Mouse (Mus musculus): ENCODE results near the gene Fbxw13.
"Not testable (repeated sequence)": the region's sequence is repeated elsewhere in the genome, so short reads cannot be mapped to it uniquely, and the experiment has no call there.

Gene Fbxw13

DNA sequence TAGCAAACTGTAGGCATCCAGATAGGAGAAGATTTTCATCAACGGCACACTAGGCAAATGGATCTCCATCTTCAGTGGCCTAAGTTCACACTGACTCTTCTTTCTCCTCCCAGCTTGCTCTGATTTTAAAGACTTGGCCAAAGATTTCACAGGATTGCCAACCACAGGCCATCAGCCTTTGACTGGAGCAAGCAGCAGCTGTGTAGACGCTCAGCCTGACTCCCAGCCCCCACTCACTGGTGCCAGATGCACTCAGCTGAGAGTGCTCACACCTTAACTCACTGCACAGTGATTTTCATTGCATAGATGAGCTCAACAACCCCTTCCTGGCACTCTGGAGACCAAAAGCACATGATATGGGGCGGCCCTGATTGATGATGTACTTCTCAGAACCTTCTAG, at the start of gene Fbxw13:
Gene Fbxw13, minus strand, starts transcription at position 101 of the 400 bp plus-strand sequence.
- DNase-seq = not testable (repeated sequence)

- DNase-seq = no peak
These were observed 38.9 kb upstream of the Fbxw13 start, which contains the start of gene Fbxw20 for GRCm38 (mm10) chr9:109234654-109235053. Gene Fbxw20 (minus strand): TSS chr9:109234754.

DNA sequence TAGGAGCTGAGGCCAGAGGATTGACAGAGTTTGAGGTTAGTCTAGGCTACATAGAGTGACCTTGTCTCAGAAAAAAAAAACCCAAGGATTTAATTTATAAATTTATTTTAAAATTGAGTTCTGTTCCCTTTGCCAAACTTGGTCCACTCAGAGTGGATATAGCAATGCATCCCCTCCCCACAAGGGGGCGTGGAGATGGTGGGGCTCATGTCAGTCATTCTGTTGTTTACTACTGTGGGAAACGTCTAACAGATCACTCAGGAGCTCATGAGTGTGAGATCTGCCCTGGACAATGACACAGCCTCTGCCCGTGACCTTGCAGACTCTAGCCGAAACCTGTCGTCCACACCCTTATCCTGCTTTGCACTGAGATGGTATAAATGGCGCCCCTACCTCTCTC, 22.7 kb upstream of the Fbxw13 start:
- no peak for DNase-seq

- not testable (repeated sequence) for DNase-seq
These were observed 5.6 kb upstream of the Fbxw13 start for GRCm38 (mm10) chr9:109201347-109201746.

GRCm38 (mm10) chr9:109200349-109200748, 4.6 kb upstream of the Fbxw13 start:
- no peak for DNase-seq

DNA sequence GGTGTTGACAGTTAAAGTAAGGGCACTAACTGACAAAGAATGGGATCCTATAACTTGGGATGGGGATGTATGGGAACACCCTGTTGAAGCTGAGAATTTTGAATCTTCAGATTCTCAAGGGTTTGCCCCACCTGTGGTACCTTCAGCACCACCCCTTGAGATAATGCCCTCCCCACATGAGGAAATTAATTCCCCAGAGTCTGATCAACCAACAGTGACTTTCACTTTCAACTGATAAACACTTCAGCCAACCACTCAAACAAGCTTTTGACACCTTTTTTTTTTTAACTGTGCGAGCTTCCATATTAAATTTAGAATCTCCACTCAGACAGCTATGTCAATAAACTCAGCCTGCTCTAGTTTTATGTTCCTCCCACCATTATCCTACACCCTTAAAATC, 3.6 kb upstream of the Fbxw13 start:
- DNase-seq = no peak

DNA sequence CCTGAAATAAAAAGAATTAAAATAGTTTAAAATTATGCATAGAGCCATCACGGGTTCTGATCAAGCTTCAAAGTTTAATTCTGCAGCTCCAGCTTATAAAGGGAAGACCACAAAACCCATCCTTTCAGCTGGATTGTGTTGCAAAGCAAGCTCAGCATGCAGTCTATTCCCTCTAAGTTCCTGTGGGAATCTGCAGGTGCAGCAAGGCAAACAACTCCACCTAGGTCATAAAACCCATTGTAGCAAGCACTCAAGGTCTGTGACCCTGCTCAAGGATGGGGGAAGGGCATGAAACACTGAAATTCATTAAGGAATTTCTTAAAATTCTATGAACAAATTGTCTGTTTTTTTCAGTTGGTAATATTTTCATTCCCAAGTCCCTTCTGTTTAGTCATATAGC, 18.6 kb downstream of the Fbxw13 start:
- no peak for DNase-seq

DNA sequence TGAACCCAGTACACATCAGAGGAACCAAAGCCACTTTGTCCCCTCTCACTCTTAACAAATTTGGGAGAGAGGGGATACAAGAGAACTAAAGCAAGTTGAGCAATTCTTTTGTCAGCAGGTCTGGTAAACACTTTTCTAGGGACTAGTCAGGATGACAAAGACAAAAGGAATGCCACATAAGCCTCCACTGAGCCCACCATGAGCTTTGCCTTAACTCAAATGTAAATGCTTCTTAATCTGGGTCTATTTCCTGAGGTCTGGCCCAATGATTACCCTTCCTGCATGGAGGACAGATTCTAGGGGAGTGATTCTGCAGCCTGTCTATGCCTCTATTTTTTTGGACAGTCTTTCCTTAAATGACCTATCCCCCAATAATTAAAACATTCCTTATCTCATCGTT, 19.5 kb downstream of the Fbxw13 start:
- DNase-seq = no peak

DNA sequence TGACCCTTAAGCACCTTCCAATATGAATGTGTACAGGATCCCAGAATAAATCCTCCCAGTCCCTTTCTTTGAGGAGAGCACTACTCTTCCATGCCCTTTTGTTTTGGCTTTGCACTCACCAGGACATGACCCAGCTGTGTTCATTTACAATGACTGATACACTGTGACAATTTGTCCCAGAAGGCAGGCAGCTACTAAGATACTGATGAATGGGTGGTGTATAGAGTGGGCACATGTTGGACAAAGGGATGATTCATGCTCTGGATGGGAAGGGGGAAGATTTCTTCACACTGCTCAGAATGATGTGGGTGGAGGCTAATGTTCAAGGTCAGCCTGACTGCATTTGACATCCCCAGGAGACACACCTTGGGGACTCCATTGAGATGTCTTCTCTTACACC, 28.5 kb downstream of the Fbxw13 start:
- no peak for DNase-seq

DNA sequence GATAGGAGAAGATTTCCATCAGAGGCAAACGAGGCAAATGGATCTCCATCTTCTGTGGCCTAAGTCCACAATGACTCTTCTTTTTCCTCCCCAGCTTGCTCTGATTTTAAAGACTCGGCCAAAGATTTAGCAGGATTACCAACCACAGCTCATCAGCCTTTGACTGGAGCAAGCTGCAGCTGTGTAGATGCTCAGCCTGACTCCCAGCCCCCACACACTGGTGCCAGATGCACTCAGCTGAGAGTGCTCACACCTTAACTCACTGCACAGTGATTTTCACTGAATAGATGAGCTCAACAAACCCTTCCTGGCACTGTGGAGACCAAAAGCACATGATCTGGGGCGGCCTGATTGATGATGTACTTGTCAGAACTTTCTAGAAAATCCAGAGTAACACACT, 33.8 kb downstream of the Fbxw13 start, which contains the start of gene Fbxw21:
Gene Fbxw21, minus strand, starts transcription at position 101 of the 400 bp plus-strand sequence.
- no peak for DNase-seq

DNA sequence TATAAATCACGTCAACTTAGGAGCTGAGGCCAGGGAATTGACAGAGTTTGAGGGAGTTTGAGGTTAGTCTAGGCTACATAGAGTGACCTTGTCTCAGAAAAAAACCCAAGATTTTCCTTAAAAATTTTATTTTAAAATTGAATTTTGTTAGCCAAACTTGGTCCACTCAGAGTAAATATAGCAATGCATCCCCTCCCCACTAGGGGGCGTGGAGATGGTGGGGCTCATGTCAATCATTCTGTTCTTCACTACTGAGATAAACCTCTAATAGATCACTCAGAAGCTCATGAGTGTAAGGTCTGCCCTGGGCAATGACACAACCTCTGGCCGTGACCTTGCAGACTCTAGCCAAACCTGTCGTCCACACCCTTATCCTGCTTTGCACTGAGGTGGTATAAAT, 55.4 kb downstream of the Fbxw13 start:
- DNase-seq = not testable (repeated sequence)

DNA sequence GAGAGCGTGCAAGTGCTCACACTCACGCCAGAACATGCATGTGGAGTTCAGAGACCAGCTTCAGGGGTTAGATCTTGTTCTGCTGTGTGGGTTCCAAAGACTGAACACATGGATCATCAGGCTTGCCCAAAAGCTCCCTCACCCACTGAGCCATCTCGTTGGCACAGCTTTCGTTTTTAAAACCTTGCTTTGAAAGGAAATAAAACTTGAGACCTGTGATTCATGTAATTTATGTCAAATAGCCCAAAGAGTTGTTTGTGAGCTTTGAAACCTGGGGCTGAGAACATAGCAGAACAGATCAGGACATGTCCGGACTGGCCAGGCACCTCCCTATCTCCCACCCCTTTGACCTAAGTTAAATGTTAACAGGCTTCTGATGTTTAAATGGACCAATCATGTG, 65.7 kb downstream of the Fbxw13 start:
- no peak for DNase-seq
